Mouse (Mus musculus): ENCODE data around the gene Mnt. TPM values are rescaled to one million over a fixed set of nuclear protein-coding genes. Genes with fewer than 3 reads are reported as not detected.

Mnt gene
- polyA plus RNA-seq, 1 experiment from 2014 or later: 7.2 TPM

GRCm38 (mm10) chr11:74822746-74823440, 7.8 kb upstream of the Mnt start:
- 83% methylated on average over 7 of the region's 7 CpGs for WGBS

DNA sequence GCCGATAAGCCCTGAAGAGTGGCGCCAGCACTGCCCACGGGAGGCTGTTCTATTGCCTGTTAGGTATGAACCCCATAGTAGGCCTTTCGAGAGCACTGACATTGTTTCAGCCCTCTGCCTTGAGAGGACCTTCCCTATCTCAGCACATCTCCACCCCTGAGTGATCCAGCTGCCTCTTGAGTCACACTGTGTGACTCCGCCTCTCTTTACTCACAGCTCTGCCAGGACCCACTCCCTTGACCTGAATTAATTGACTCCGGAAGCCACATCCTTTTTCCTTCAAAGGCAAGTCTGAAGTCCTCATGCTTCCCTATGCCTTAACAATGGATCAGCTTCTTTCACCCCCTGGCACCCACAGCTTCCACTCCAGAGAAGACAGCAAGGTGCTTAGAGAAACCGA, 4.6 kb upstream of the Mnt start:
- Histone ChIP-seq H3K9me3 (no peaks in the 10 kb centered on the region), H3K4me1 (peaks cover 20% of the 10 kb centered on the region), H3K36me3 (replicated peaks) (no peaks in the 10 kb centered on the region), H3K4me3 (replicated peaks) (no peak overlapping the region), H3K27me3 (no peaks in the 10 kb centered on the region), H3K9ac (no peak overlapping the region), H3K27ac (no peak overlapping the region), H3K4me2 (no peak overlapping the region)
- ATAC-seq (ENCODE audit: low FRiP score): no peak
- WGBS: 79% methylated on average over 7 of the region's 7 CpGs

More at GRCm38 (mm10) chr11:74822746-74823440, 7.8 kb upstream of the Mnt start:
- H3K4me1 ChIP-seq: 0 out of 2 replicates have a peak, but pooled peaks cover under 1% of the 10 kb centered on the region
- H3K27me3 ChIP-seq: no peaks in the 10 kb centered on the region
- no peak overlapping the region for H3K27ac ChIP-seq
- no peak overlapping the region for H3K4me2 ChIP-seq
- no peak overlapping the region for H3K4me3 ChIP-seq (replicated peaks)
- ATAC-seq (ENCODE audit: low FRiP score): no peak
- peaks cover 12% of the 10 kb centered on the region for H3K36me3 ChIP-seq (replicated peaks)
- H3K9me3 ChIP-seq: no peaks in the 10 kb centered on the region
- H3K9ac ChIP-seq: no peak overlapping the region

- WGBS: 90% methylated on average over 5 of the region's 5 CpGs
- no peak for ATAC-seq (ENCODE audit: low FRiP score)
- no peaks in the 10 kb centered on the region for H3K27me3 ChIP-seq
These were observed 4.0 kb upstream of the Mnt start for GRCm38 (mm10) chr11:74826702-74827101.

GRCm38 (mm10) chr11:74827791-74828403, 2.8 kb upstream of the Mnt start:
- 74% methylated on average over 7 of the region's 7 CpGs for WGBS

More at GRCm38 (mm10) chr11:74826702-74827101, 4.0 kb upstream of the Mnt start:
- H3K9me3 ChIP-seq: no peaks in the 10 kb centered on the region
- no peaks in the 10 kb centered on the region for H3K36me3 ChIP-seq (replicated peaks)
- no peak overlapping the region for H3K4me3 ChIP-seq (replicated peaks)
- no peak overlapping the region for H3K4me2 ChIP-seq
- no peak overlapping the region for H3K27ac ChIP-seq
- H3K9ac ChIP-seq: no peak overlapping the region
- peaks cover 20% of the 10 kb centered on the region for H3K4me1 ChIP-seq

DNA sequence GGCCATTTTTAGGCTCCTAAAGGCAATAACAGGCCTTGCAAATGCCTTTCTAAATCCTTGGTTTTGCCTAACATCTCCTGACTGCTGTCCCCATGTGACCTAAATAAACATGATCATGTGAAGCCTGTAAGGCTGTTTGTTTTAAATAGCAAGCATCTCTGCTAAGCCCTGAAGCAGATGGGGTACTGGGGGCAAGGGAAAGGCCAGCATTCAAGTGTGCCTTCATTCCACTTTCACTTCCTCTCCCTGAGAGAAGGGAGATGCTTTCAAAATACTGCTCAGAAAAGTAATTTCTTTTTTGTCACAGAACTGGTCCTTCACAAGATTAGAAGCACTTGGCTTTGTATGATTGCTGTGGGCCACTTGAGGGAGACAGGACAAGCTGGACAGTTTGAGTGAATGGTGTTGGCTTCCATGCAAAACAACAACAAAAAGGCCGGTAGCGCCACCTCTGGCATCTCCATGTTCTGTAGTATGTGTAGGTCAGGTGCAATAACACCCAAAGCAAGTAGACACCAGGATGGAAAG, 2.3 kb upstream of the Mnt start:
- Histone ChIP-seq H3K4me1 (peaks cover 32% of the 10 kb centered on the region), H3K27me3 (no peaks in the 10 kb centered on the region), H3K9ac (no peak overlapping the region), H3K27ac (no peak overlapping the region), H3K4me2 (no peak overlapping the region), H3K4me3 (replicated peaks) (no peak overlapping the region), H3K36me3 (replicated peaks) (no peaks in the 10 kb centered on the region), H3K9me3 (no peaks in the 10 kb centered on the region)
- ATAC-seq (ENCODE audit: low FRiP score): no peak
- WGBS: 24% methylated on average over 2 of the region's 2 CpGs

More at GRCm38 (mm10) chr11:74827791-74828403, 2.8 kb upstream of the Mnt start:
- H3K9me3 ChIP-seq: no peaks in the 10 kb centered on the region
- peaks cover 26% of the 10 kb centered on the region for H3K4me1 ChIP-seq
- no peaks in the 10 kb centered on the region for H3K36me3 ChIP-seq (replicated peaks)
- H3K9ac ChIP-seq: no peak overlapping the region
- no peaks in the 10 kb centered on the region for H3K27me3 ChIP-seq
- H3K4me2 ChIP-seq: no peak overlapping the region
- H3K27ac ChIP-seq: no peak overlapping the region
- ATAC-seq (ENCODE audit: low FRiP score): no peak
- H3K4me3 ChIP-seq (replicated peaks): no peak overlapping the region

DNA sequence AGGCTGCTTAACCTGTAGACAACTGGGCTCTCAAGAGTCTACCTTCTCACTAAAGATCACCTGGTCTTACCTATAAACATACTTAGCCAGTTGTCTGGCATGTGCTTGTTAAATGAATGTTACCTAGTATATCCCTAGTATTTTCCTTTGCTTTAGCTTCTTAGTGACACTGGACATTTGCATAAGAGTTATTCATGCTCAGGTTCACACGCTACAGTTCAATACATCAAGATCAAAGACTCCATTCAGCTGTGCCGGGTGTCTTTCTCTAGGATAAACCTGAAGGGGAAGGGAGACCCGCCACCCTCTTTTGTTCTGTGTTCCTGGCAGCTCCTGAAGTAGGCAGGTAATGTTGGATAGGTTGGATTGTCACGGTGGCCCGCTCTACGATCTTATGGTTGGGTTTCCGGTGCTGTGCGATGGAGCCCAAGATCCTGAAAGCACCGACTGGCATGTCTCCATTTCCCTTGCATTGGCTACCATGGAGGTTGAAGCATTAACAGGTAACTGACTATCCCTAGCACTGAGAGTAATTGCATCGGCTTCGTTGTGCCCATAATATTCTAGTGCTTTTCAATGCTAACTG, 1.7 kb upstream of the Mnt start:
- Histone ChIP-seq H3K9ac (0 out of 2 replicates have a peak overlapping the region, but pooled peaks have one; percentile 42), H3K9me3 (no peaks in the 10 kb centered on the region), H3K36me3 (replicated peaks) (no peaks in the 10 kb centered on the region), H3K4me3 (replicated peaks) (peak overlapping the region; percentile 83), H3K27me3 (no peaks in the 10 kb centered on the region), H3K4me2 (peak overlapping the region; percentile 85), H3K27ac (no peak overlapping the region), H3K4me1 (peaks cover 37% of the 10 kb centered on the region)
- no peak for ATAC-seq (ENCODE audit: low FRiP score)
- 11% methylated on average over 11 of the region's 11 CpGs for WGBS

DNA sequence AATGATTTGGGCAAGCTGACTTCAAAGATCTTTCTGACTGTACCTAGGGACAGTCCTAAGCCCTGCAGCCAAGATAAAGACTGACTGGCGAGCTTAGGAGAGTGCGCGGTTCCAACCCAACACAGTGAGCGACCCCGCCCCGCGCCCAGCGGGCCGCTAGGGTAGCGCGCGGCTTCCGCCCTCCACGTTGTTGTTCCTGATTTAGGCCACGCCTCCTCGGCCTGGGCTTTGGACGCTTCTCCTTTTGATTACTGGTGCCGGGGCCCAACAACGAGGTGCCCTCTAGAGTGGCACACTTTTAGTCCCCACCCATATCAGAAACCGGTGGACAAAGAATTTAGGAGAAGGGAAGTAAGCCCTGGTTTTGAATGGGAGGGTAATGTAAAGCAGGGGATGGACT, 908 bp upstream of the Mnt start:
- Histone ChIP-seq H3K36me3 (replicated peaks) (no peaks in the 10 kb centered on the region), H3K9me3 (no peaks in the 10 kb centered on the region), H3K27ac (peak overlapping the region; percentile 90), H3K4me3 (replicated peaks) (peak overlapping the region; percentile 83), H3K9ac (peak overlapping the region; percentile 42; the same call in 1 of the 2 replicates), H3K4me2 (peak overlapping the region; percentile 85), H3K27me3 (no peaks in the 10 kb centered on the region), H3K4me1 (peaks cover 45% of the 10 kb centered on the region)
- WGBS: 0% methylated on average over 20 of the region's 20 CpGs
- peak; percentile 49 for ATAC-seq (ENCODE audit: low FRiP score)

GRCm38 (mm10) chr11:74831191-74831605, 478 bp downstream of the Mnt start:
- no peaks in the 10 kb centered on the region for H3K9me3 ChIP-seq
- under 1% methylated on average over 35 of the region's 35 CpGs for WGBS
- ATAC-seq (ENCODE audit: low FRiP score): 0 out of 2 replicates have a peak, but pooled peaks have one; percentile 2
- H3K4me2 ChIP-seq: peak overlapping the region; percentile 85
- no peaks in the 10 kb centered on the region for H3K27me3 ChIP-seq
- peak overlapping the region; percentile 83 for H3K4me3 ChIP-seq (replicated peaks)
- peak overlapping the region; percentile 83 for H3K9ac ChIP-seq
- no peaks in the 10 kb centered on the region for H3K36me3 ChIP-seq (replicated peaks)
- peak overlapping the region; percentile 90 for H3K27ac ChIP-seq
- peaks cover 51% of the 10 kb centered on the region for H3K4me1 ChIP-seq

GRCm38 (mm10) chr11:74831606-74832451, 1.1 kb downstream of the Mnt start:
- under 1% methylated on average over 61 of the region's 61 CpGs for WGBS

GRCm38 (mm10) chr11:74832503-74833143, 1.9 kb downstream of the Mnt start:
- WGBS: under 1% methylated on average over 26 of the region's 26 CpGs
- peak overlapping the region; percentile 85 for H3K4me2 ChIP-seq
- no peak for ATAC-seq (ENCODE audit: low FRiP score)
- H3K4me3 ChIP-seq (replicated peaks): peak overlapping the region; percentile 83
- H3K27ac ChIP-seq: peak overlapping the region; percentile 90
- peak overlapping the region; percentile 83 for H3K9ac ChIP-seq
- H3K27me3 ChIP-seq: no peaks in the 10 kb centered on the region
- no peaks in the 10 kb centered on the region for H3K36me3 ChIP-seq (replicated peaks)
- peaks cover 64% of the 10 kb centered on the region for H3K4me1 ChIP-seq
- H3K9me3 ChIP-seq: no peaks in the 10 kb centered on the region

More at GRCm38 (mm10) chr11:74831606-74832451, 1.1 kb downstream of the Mnt start:
- peaks cover 56% of the 10 kb centered on the region for H3K4me1 ChIP-seq
- H3K27me3 ChIP-seq: no peaks in the 10 kb centered on the region
- ATAC-seq (ENCODE audit: low FRiP score): peak; percentile 82
- peak overlapping the region; percentile 85 for H3K4me2 ChIP-seq
- no peaks in the 10 kb centered on the region for H3K9me3 ChIP-seq
- H3K9ac ChIP-seq: peak overlapping the region; percentile 83
- no peaks in the 10 kb centered on the region for H3K36me3 ChIP-seq (replicated peaks)
- H3K27ac ChIP-seq: peak overlapping the region; percentile 90
- peak overlapping the region; percentile 83 for H3K4me3 ChIP-seq (replicated peaks)
